Comparison of ENCODE assay signal across 8 mouse cellular contexts in genomic region chr4:96553133-96553819, GRCm38 (mm10). TPM values are rescaled to one million over a fixed set of nuclear protein-coding genes. Genes with fewer than 3 reads are reported as not detected.
A peak's percentile ranks its signal among the peaks of the same experiment; 100 is the strongest.
DNase-seq lines count a peak whose midpoint lies in the region; ATAC-seq and TF ChIP-seq lines count a peak whose summit lies in the region.

Gene Cyp2j6, minus strand, starts transcription at chr4:96553661.

- no peaks in the 10 kb centered on the region for H3K27me3 ChIP-seq in hindbrain, postnatal 0 days (ENCODE audit: insufficient read depth, low read length)

- no peaks in the 10 kb centered on the region for H3K4me1 ChIP-seq in hindbrain, postnatal 0 days (ENCODE audit: insufficient read depth, low read length)

- H3K4me2 ChIP-seq in hindbrain, postnatal 0 days (ENCODE audit: low read depth, low read length), result peak within 1 kb of the TSS; percentile 86

- H3K9ac ChIP-seq in hindbrain, postnatal 0 days (replicated peaks; ENCODE audit: low read length), result peak within 1 kb of the TSS; percentile 71

- no peak for TF ChIP-seq CTCF in hindbrain, postnatal 0 days (IDR thresholded peaks at IDR 0.05; ENCODE audit: low read depth)
- TF ChIP-seq CTCF in left cerebral cortex, adult 2 months (IDR thresholded peaks at IDR 0.05), result no peak

- H3K9me3 ChIP-seq in hindbrain, postnatal 0 days (ENCODE audit: low read length), result no peaks in the 10 kb centered on the region

- intact Hi-C loops in gastrocnemius, postnatal 14 days (cut with DNase I; ENCODE audit: low total_unique reads), result no loop called here
- intact Hi-C loops in left cerebral cortex, adult 2 months (cut with DNase I), result loop anchor here (5.0 kb wide), 1 partner anchor 129 kb away; no protein-coding TSS in a partner anchor

- peak; percentile 94 for ATAC-seq in hindbrain, postnatal 0 days
- ATAC-seq in activated CD4-positive, CD25-positive, alpha-beta regulatory T cell, adult 4 months, result no peak

- DNase-seq in adrenal gland, adult 8-10 months, result peak; percentile 18
- peak; percentile 77 for DNase-seq in embryo, embryonic 10.5 days (ENCODE audit: low spot score)
- DNase-seq in gastrocnemius, postnatal 14 days, result peak; percentile 30
- peak; percentile 69 for DNase-seq in hindbrain, postnatal 0 days (ENCODE audit: low spot score)
- peak; percentile 23 to 35 for DNase-seq in left cerebral cortex, adult 2 months (ENCODE audit: extremely low spot score in 1 of 2, low spot score in 2 of 2)
- peak; percentile 55 for DNase-seq in lung, postnatal 36 days
- DNase-seq in right cerebral cortex, adult 2 months (ENCODE audit: low spot score in 2 of 2), result peak; percentile 43 to 53

- H3K4me3 ChIP-seq in hindbrain, postnatal 0 days (ENCODE audit: low read length), result peak within 1 kb of the TSS; percentile 67
- peak within 1 kb of the TSS; percentile 54 for H3K4me3 ChIP-seq in left cerebral cortex, adult 2 months

- H3K36me3 ChIP-seq in hindbrain, postnatal 0 days (ENCODE audit: insufficient read depth, low read length), result no peaks in the 10 kb centered on the region

- 2% methylated on average over 16 of the region's 16 CpGs for WGBS in hindbrain, postnatal 0 days

- H3K27ac ChIP-seq in hindbrain, postnatal 0 days, result peak within 1 kb of the TSS; percentile 66; the same call in 1 of the 2 replicates
- H3K27ac ChIP-seq in left cerebral cortex, adult 2 months, result peak within 1 kb of the TSS; percentile 74; the same call in 1 of the 2 replicates

RNA-seq across cellular contexts. Expression of gene Cyp2j6, which starts in this region (rescaled TPM):
- total RNA-seq in adrenal gland, adult 8-10 months (2022), result 1 to 10 TPM; 3.8 to 6.5 (median 5.0) TPM
- 1 to 10 TPM; 1.8 to 3.0 TPM for total RNA-seq in gastrocnemius, postnatal 14 days (2021)
- total RNA-seq in hindbrain, postnatal 0 days (2014; rRNA removed), result 9.1 and 9.3 TPM in 2 replicates
- 10.9 and 11.8 TPM in 2 replicates for polyA plus RNA-seq in hindbrain, postnatal 0 days (2015; fragmentation: Nextera tagmentation; extraction: Ambion mirVana)
- 10 to 100 TPM; 13.7 to 14.6 TPM for total RNA-seq in left cerebral cortex, adult 2 months (2021)
- not detected for polyA plus RNA-seq in activated CD4-positive, CD25-positive, alpha-beta regulatory T cell, adult 4 months (2017; shearing (Covaris generic))

Comparison
In these comparisons a context has a peak if more than half of its experiments do, and no peak if none do; other contexts are left out.
1. RNA of gene Cyp2j6 (polyA plus RNA-seq): 10.9 to 11.8 TPM in hindbrain, postnatal 0 days; not detected in activated CD4-positive, CD25-positive, alpha-beta regulatory T cell, adult 4 months; every median in the first group is over 10 times any median in the second.
2. DNase-seq: peak in every context shown above with its lines; median percentile 77 in embryo, embryonic 10.5 days; 69 in hindbrain, postnatal 0 days; 55 in lung, postnatal 36 days; 48 in right cerebral cortex, adult 2 months; 30 in gastrocnemius, postnatal 14 days; 29 in left cerebral cortex, adult 2 months; 18 in adrenal gland, adult 8-10 months.